Mouse (Mus musculus) CH12.LX (cell line): ENCODE results near the gene Ap1m2.

Source experiments
- CHD2 ChIP-seq: IDR thresholded peaks from 2 replicates; pipeline ENCODE4 v1.6.1; 2011; ENCODE audit warnings: low read length, improper control_type of control experiment
- CTCF ChIP-seq, 2 experiments: IDR thresholded peaks in 1 of 2; conservative IDR thresholded peaks in 1 of 2; 2 replicates each; pipeline ENCODE4 v1.5.1; 2011 to 2012; ENCODE audit warnings: low read depth in 2 of 2, low read length in 2 of 2, improper control_type of control experiment in 1 of 2, inconsistent platforms in 1 of 2, mild to moderate bottlenecking in 1 of 2, moderate library complexity in 1 of 2
- EP300 ChIP-seq: IDR thresholded peaks from 2 replicates; pipeline ENCODE4 v1.6.1; 2011; ENCODE audit warnings: low read length, improper control_type of control experiment
- HCFC1 ChIP-seq: IDR thresholded peaks from 2 replicates; pipeline ENCODE4 v1.6.1; 2012; ENCODE audit warnings: low read depth, mild to moderate bottlenecking, inconsistent platforms, low read length, improper control_type of control experiment
- MEF2A ChIP-seq: IDR thresholded peaks from 2 replicates; pipeline ENCODE4 v1.6.1; 2014; ENCODE audit warnings: low read depth, mild to moderate bottlenecking, inconsistent platforms, low read length, improper control_type of control experiment, borderline replicate concordance
- MYC ChIP-seq: IDR thresholded peaks from 2 replicates; pipeline ENCODE4 v1.6.1; 2011; ENCODE audit warnings: low read depth, mild to moderate bottlenecking, improper control_type of control experiment, low read length
- POLR2A ChIP-seq: IDR thresholded peaks from 2 replicates; pipeline ENCODE4 v1.6.1; 2011; ENCODE audit warnings: low read depth, mild to moderate bottlenecking, improper control_type of control experiment, low read length
- RAD21 ChIP-seq: IDR thresholded peaks from 2 replicates; pipeline ENCODE4 v1.6.1; 2011; ENCODE audit warnings: low read depth, mild to moderate bottlenecking, low read length, improper control_type of control experiment, moderate library complexity
- RCOR1 ChIP-seq: conservative IDR thresholded peaks from 2 replicates; pipeline ENCODE4 v1.6.1; 2012; ENCODE audit warnings: low read depth, mild to moderate bottlenecking, inconsistent platforms, low read length, improper control_type of control experiment
- SMC3 ChIP-seq: IDR thresholded peaks from 2 replicates; pipeline ENCODE4 v1.6.1; 2011; ENCODE audit warnings: low read depth, low read length, improper control_type of control experiment
- TBP ChIP-seq: conservative IDR thresholded peaks from 2 replicates; pipeline ENCODE4 v1.6.1; 2011; ENCODE audit warnings: low read depth, low read length, improper control_type of control experiment
- USF1 ChIP-seq: IDR thresholded peaks from 2 replicates; pipeline ENCODE4 v1.6.1; 2014; ENCODE audit warnings: low read depth, mild to moderate bottlenecking, inconsistent platforms, low read length, improper control_type of control experiment
- ZMIZ1 ChIP-seq: IDR thresholded peaks from 2 replicates; pipeline ENCODE4 v1.6.1; 2012; ENCODE audit warnings: low read depth, mild to moderate bottlenecking, inconsistent platforms, low read length, improper control_type of control experiment

- TF ChIP-seq MYC (no peak), HCFC1 (no peak), CHD2 (no peak), RAD21 (no peak), RCOR1 (no peak), EP300 (no peak), ZMIZ1 (no peak), CTCF (conservative IDR thresholded peaks at IDR 0.05 in 1 of 2, IDR thresholded peaks at IDR 0.05 in 1 of 2; ENCODE audit: low read depth in 2 of 2, low read length in 2 of 2) (no peak), SMC3 (no peak), TBP (no peak), USF1 (no peak), POLR2A (no peak), MEF2A (no peak)
These were observed 36.4 kb downstream of the Ap1m2 start for GRCm38 (mm10) chr9:21275727-21276126.
